Mouse (Mus musculus) layer of hippocampus, postnatal 14 days (tissue): ENCODE data around the gene Kcnip3. TPM values are rescaled to one million over a fixed set of nuclear protein-coding genes. Genes with fewer than 3 reads are reported as not detected.

Experiments used
- DNase-seq, 2 experiments: peaks; one replicate each; pipeline ENCODE4 v3.0.0; 2021 to 2022; ENCODE audit warnings: low spot score in 2 of 2, mixed read lengths in 1 of 2
- total RNA-seq, 2 experiments: library from RNA; stranded (reverse); gene quantifications; 2 replicates each; pipeline ENCODE4 v1.2.3; 2021

Kcnip3 gene
- total RNA-seq, 2 experiments from 2014 or later = 56.0 to 57.3 TPM

GRCm38 (mm10) chr2:127518831-127519230, 3.1 kb downstream of the Kcnip3 start:
- DNase-seq = no peak

DNA sequence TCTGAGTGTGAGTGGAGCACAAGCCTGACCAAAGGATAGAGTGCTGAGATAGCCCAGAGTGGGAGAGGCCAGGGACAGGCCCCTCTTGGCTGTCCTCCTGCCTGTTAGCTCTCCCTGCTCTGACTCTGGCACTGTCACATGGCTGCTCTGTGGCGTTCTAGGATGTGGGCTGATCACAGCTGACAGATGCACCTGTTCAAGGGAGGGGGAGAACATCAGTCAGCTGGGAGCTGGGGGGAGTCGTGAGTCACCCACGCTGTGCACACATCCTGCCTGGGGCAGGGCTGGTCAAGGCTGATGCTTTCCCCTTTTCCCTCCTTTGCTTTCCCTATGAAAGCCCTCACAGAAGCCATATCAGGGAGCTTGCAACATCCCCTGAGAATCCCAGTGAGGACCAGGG, 3.6 kb downstream of the Kcnip3 start:
- DNase-seq = no peak

GRCm38 (mm10) chr2:127517081-127517480, 4.8 kb downstream of the Kcnip3 start:
- peak in 1 of 2 experiments; percentile 53 for DNase-seq

DNA sequence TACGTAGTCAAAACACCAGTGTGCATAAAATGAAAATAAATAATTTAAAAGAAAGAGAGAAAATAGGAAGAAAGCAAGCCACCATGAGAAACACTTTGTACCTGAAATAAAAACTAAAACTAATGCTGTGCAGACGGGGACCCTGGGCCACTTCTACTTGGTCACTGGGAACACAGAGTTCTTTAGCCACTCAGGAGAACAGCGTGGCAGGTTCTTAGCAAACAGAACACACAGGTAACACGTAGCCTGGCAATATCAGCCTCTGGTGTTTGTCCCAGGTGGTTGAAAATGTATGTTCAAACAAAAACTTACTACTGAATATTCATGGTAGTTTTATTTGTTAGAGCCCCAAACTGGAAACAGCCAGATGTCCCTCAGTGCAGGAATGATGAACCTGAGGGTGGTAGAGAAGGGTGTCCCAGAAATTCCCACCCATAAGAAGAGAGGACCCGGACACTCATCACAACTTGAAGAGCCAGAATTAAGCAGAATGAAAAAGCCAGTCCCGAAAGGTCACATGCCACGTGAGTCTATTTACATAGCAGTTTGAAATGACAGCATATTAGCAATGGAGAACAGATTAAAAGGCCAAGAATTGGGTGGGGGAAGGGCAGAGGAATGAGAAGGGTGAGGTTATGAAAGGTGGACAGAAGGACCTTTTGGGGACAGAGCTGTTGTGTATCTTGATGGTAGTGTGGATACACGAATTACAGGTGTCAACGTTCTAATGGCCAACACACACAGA, 7.3 kb downstream of the Kcnip3 start:
- no peak for DNase-seq

- DNase-seq = no peak
Measured at GRCm38 (mm10) chr2:127513244-127513643, 8.7 kb downstream of the Kcnip3 start.

DNA sequence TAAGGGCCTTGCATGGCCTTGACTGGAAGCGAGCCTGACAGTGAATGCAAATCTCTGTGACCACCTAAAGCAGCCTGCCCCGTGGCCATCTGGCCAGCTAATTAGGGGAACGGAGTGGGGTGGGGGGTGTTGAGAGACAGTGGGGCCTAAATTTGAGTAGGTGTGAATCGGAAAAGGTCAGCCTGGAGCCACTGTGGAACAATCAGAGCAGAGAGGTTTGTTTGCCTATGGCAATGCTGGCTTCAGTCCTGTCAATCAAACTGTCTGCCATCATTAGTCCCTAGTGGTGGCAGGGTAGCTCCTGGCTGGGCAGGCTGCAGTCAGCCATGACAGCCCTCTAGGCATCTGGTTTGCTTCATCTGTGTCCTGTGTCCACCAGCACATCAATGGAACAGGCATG, 10.5 kb downstream of the Kcnip3 start:
- DNase-seq = no peak

DNA sequence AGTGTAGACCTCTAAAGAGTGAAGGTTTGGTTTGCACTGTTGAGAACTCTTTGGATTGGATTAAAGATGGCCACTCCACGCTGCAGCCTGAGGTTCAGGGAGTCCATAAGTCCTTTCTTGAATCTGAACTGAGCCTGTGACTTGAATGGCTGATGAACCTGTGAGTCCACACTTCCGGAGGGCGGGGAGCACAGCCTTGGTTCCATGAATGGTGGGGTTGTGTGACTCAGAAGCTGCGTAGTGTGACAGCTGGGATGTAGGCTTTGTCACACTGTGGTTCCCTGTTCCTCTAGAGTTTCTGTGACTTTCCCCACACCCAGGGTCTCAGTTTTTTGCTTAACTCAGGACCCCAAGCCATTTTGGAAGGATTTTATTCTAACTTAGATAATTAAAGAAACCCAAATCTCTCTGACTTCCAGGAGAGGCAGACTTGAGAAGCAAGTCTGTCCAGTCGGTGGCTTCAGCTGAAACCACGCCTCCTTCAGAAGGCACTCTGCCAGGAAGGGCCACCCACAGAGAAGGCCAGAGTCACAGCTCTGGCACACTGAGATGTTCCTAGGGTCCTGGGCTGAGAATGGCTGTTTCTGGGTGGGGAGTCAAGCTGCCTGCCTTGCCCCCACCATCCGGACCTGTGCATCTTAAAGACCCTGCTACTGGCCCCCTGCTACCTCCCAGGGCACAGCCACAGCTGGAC, 13.8 kb downstream of the Kcnip3 start:
- DNase-seq = peak in 1 of 2 experiments; percentile 58

DNA sequence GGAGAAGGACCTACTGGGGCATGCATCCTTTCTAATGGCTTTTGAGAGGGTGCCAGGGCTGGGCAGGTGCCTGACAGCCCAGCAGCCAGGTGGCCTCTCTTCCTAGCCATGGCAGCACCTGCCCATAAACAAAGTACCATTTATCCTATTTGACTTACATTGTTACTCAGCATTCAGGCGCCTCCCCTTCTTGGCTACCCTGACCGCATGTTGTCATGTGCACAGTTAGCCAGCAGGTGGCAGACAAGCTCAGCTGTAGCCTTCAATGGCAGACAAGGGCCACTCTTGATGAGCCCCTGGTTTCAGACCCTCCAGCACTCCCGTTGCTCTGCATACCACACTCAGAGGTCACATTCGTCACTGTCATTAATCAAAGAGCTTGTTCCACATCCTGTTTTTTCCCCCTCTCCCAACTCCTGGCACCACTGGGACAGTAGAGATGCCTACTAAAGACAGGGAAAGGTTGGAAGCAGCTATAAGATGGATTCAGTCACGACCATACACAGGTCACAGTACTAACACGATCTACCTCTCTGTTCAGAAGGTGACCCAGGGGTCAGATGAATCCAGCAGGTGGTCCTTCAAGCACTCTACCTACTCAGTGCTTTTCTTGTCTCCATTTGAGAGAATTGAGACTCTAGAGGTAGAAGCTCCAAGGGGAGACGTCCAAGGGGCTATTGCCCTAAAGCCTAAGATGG, 14.7 kb downstream of the Kcnip3 start:
- peak; percentile 86 to 89 for DNase-seq

- no peak for DNase-seq
Measured at GRCm38 (mm10) chr2:127506131-127506632, 15.7 kb downstream of the Kcnip3 start.

DNA sequence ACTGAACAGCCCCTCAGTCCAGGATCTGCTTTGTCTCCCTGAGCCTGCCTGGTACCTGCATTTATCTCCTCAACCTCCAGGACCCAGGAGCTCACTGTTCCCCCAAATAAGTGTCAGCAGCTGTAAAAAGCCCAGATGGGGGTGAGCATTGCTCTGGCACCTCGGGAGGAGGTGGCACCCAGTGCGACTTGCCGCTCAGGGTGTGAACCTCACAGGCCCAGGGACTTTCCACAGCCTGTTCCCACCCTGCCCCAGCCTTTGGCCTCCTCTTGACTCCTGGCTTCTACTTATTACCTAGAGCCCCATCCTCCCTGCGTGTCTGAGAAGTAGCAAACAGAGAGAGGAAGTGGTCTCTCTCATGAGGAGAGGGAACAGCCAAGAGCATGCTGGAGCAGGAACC, 16.7 kb downstream of the Kcnip3 start:
- DNase-seq = no peak

- DNase-seq = peak in 1 of 2 experiments; percentile 77
Measured at GRCm38 (mm10) chr2:127503751-127504549, 17.9 kb downstream of the Kcnip3 start.

GRCm38 (mm10) chr2:127501061-127501460, 20.8 kb downstream of the Kcnip3 start:
- DNase-seq = peak; percentile 51 to 62

DNA sequence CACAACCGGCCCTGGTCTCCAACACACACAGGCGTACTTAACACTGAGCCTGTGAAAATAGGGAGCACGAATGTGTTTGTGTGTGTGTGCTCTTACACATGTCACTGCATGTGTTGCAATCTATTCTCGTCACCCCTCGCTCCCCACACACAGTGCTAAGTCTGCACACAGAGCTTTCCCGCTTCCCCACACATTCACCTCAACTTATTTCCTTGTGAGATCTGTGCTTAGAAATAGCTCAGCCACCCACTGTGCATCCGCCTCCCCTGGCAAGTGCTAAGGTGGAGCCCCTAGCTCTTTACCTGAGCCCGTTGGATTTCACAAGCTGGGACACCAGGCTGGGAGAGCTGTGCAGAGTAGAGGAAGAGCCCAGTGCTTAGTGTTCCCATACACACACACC, 23.1 kb downstream of the Kcnip3 start:
- no peak for DNase-seq

- no peak for DNase-seq
Measured at GRCm38 (mm10) chr2:127496321-127496720, 25.6 kb downstream of the Kcnip3 start.

- peak in 1 of 2 experiments; percentile 32 for DNase-seq
Measured at GRCm38 (mm10) chr2:127484476-127485170, 37.3 kb downstream of the Kcnip3 start.

GRCm38 (mm10) chr2:127483001-127483400, 38.9 kb downstream of the Kcnip3 start:
- DNase-seq = no peak

GRCm38 (mm10) chr2:127482533-127482911, 39.4 kb downstream of the Kcnip3 start:
- peak in 1 of 2 experiments; percentile 36 for DNase-seq

DNA sequence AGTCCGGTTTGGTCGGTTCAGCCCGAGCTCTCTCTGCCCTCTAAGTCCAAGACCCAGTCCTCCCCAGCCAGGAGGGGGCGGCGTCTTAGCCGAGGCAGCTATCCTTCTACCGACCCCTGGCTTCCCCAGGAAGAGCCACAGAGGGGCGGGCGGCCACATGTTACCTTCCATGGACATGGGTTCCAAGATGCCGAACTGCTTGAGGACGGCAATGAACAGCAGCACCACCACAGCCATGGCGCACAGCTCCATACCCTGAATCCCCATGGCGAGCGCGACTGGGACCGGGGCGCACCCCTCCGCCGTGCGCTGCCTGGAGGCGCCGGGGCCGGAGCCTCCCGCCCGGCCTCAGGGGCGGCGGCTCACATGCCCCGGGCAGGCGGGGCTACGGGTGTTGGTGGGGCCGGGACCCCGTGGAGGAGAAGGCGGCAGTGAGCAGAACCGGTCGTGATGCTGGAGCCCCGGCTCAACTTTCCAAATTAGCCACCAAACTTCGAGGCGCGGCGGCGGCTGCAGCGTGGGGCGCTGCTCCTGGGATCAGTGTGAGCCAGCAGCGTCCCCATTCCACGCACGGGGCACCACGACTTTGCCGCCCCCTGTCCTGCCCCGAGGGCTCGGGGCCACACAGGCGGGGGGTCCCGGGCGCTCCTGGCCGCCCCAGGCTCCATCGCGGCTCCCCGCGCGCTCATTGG, 39.9 kb downstream of the Kcnip3 start:
- no peak for DNase-seq

- DNase-seq = no peak
Measured at GRCm38 (mm10) chr2:127479763-127480162, 42.1 kb downstream of the Kcnip3 start.

GRCm38 (mm10) chr2:127479210-127479609, 42.7 kb downstream of the Kcnip3 start:
- DNase-seq = no peak
